Mouse (Mus musculus) heart, embryonic 16.5 days (tissue): Measurements from ENCODE around the gene Dnah8. TPM values are rescaled to one million over a fixed set of nuclear protein-coding genes. Genes with fewer than 3 reads are reported as not detected.
"Not testable (repeated sequence)": the region's sequence is repeated elsewhere in the genome, so short reads cannot be mapped to it uniquely, and the experiment has no call there.

Experiments
- ATAC-seq: fragments of 200-750 bp; cut with Nextera tagmentation; replicated peaks from 2 replicates; pipeline ENCODE4 v1.8.0; 2017; ENCODE audit warnings: moderate number of reproducible peaks; ENCODE audit not compliant: insufficient read depth, low FRiP score; ENCODE audit errors: extremely low read depth
- H3K27ac ChIP-seq: fragments of 300-500 bp; sonication (generic); 2 replicates; pipeline ENCODE4 v1.5.1; 2014; ENCODE audit warnings: mild to moderate bottlenecking, low read length, control low read depth, moderate library complexity
- H3K27me3 ChIP-seq: fragments of 300-500 bp; sonication (generic); 2 replicates; pipeline ENCODE4 v1.6.1; 2014; ENCODE audit warnings: low read length, mixed read lengths; ENCODE audit not compliant: control insufficient read depth, insufficient read depth
- H3K36me3 ChIP-seq: fragments of 300-500 bp; sonication (generic); 2 replicates; pipeline ENCODE4 v1.6.1; 2014; ENCODE audit not compliant: control insufficient read depth, insufficient read depth
- H3K4me1 ChIP-seq: fragments of 300-500 bp; sonication (generic); 2 replicates; pipeline ENCODE4 v1.6.1; 2014; ENCODE audit warnings: low read length, mixed read lengths; ENCODE audit not compliant: control insufficient read depth, insufficient read depth
- H3K4me2 ChIP-seq: fragments of 300-500 bp; sonication (generic); 2 replicates; pipeline ENCODE4 v1.6.1; 2014; ENCODE audit warnings: low read depth, mild to moderate bottlenecking, control low read depth, low read length
- H3K4me3 ChIP-seq: fragments of 300-500 bp; sonication (generic); 2 replicates; pipeline ENCODE4 v1.5.1; 2014; ENCODE audit warnings: mild to moderate bottlenecking, control low read depth, low read length
- H3K9ac ChIP-seq: fragments of 300-500 bp; sonication (generic); 2 replicates; pipeline ENCODE4 v1.6.1; 2014; ENCODE audit warnings: low read length, control low read depth
- H3K9me3 ChIP-seq: fragments of 300-500 bp; sonication (generic); replicated peaks from 2 replicates; pipeline ENCODE4 v1.6.1; 2016; ENCODE audit warnings: low read length; ENCODE audit not compliant: control insufficient read depth
- WGBS: fragments of 180-500 bp; shearing (Covaris S2); extraction: QIAGEN DNeasy Blood & Tissue Kit; methylation state at CpG from one replicate; pipeline ENCODE4 v1.1.7; 2014; 5-methylcytosine and 5-hydroxymethylcytosine counted together
- polyA plus RNA-seq: library from polyadenylated mRNA; unstranded; fragments of >200 nt; fragmentation: Nextera tagmentation; extraction: Ambion mirVana; gene quantifications from 2 replicates; pipeline ENCODE4 v1.2.1, GENCODE M21; 2015

The Dnah8 gene
- polyA plus RNA-seq, result 1.9 and 2.9 TPM in 2 replicates

DNA sequence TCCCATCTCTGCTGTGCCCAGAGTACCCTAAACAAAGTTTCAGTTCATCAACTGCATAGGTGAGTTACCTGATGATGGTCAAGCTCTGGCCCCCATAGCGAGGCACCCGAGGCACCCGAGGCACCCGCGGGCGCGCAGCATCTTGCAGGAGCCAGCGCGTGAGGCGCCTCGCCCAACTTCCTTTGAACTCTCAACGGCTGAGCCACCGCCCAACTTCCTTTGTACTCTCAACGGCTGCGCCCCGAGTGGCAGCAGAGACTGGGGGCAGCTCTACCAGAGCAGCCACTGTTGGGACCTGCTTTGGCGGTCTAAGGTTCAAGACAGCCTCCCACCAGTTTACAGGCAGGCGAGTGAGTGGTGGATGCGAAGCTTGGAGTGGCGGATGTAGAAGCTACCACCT is at the start of gene Dnah8:
Gene Dnah8, plus strand, starts transcription at position 223 of the 400 bp plus-strand sequence.
- H3K4me1 ChIP-seq, ATAC-seq, H3K9me3 ChIP-seq, H3K27ac ChIP-seq, H3K36me3 ChIP-seq, H3K4me3 ChIP-seq, H3K9ac ChIP-seq, H3K27me3 ChIP-seq, H3K4me2 ChIP-seq: not testable (repeated sequence)
- WGBS, result no CpG with 5 or more reads among the region's 20 CpGs

DNA sequence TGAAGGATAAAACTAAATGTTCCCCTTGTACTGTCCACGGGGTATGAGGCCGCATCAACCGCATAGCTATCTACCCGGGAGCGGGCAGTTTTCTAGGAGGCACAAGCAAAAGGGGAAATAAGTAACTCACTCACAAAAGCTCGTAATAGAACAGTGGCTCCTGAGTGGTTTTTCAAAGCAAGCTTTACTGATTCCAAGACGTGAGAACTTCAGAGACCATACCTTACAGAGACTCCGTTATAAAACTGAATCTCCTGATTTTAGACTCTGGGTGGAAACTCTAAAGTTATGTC is 49.4 kb upstream of the Dnah8 start:
- no peaks in the 10 kb centered on the region for H3K27me3 ChIP-seq
- no peaks in the 10 kb centered on the region for H3K9me3 ChIP-seq
- H3K36me3 ChIP-seq, result no peaks in the 10 kb centered on the region
- peak overlapping the region; percentile 70 for H3K4me2 ChIP-seq
- H3K27ac ChIP-seq, result peak overlapping the region; percentile 51
- no peak for ATAC-seq
- WGBS, result 60% methylated on average over 8 of the region's 8 CpGs
- H3K4me1 ChIP-seq, result peaks cover 29% of the 10 kb centered on the region
- H3K4me3 ChIP-seq, result peak overlapping the region; percentile 86; the same call in 1 of the 2 replicates
- no peak overlapping the region; the same call in 1 of the 2 replicates for H3K9ac ChIP-seq

DNA sequence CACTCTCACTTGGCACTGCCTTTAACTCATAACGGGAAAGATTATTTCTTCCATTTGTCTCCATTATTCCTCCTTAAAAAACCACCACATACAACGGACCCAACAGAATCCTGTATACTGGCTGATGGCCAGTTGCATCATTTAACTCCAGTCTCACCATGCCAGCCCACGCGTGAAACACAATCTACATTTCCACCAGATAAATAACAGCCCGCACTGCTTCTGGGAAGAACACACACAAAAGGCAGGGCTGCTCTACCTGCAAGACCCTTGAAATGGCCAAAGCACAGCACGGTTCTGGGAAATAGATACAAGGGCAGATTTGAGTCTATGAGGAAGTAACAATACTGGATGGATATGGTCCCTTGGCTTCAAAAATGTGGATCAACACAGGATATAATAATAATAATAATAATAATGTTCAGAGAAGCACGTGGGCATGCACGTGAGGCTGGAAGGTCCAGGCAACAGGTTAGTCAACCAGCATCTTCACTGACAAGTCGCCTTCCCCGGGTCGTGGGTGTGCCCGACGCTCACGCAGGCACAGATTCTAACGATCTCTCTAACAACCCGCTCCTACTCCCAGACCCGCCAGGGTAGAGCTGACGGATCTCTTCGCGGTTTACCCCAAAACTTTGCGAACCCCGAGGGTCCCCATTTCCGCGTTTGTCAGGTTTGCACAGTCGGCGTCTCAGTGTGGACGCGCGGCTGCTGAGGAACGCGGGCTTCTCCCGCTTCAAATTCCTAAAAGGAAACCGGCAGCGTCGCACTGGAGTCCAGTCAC is 48.8 kb upstream of the Dnah8 start:
- H3K27me3 ChIP-seq, result no peaks in the 10 kb centered on the region
- no peaks in the 10 kb centered on the region for H3K9me3 ChIP-seq
- WGBS, result 4% methylated on average over 35 of the region's 35 CpGs
- peak overlapping the region; percentile 70 for H3K4me2 ChIP-seq
- H3K9ac ChIP-seq, result peak overlapping the region; percentile 80
- peaks cover 25% of the 10 kb centered on the region for H3K4me1 ChIP-seq
- peak; percentile 23 for ATAC-seq
- peak overlapping the region; percentile 86 for H3K4me3 ChIP-seq
- peak overlapping the region; percentile 89 for H3K27ac ChIP-seq
- H3K36me3 ChIP-seq, result no peaks in the 10 kb centered on the region

DNA sequence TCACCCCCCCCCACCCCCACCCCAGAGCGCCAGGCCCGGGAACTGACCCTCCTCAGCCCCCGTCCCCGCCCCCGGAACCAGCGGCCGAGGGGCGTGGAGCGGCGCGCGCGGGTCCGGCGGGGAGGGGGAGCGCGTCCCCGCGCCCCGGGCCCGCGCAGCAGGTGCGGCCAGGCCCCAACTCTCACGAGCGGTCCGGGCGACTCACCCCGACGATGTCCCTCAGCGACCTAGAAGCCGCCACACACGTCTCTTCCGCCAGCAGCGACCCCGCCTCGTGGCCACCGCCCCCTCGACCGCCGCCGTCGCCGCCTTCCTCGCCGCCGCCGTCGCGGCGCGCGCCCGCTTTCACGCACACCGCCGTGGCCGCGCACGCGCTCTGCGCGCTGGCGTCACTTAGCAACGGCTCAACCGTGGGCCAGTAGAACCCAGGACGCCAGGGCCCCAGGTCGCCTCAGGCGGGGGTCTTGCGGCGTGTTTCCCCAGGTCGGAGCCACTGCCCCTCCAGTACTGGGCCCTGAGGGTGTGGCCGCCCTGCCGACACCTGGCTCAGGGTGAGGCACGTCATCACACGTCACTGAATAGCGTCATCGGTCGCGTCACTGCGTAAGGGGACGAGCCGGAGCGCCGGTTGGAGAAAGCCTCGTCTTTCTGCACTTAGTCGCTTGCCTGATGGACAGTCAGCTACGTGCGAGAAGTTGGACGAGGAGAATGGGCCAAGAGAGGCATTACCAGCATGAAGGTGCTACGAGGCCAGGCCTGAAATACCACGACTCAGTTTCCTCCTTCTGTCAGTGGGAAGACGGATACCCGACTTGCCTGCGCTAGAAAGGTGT is 48.0 kb upstream of the Dnah8 start, which contains the start of gene Btbd9:
Gene Btbd9, minus strand, starts transcription at position 548 of the 833 bp plus-strand sequence.
- H3K9me3 ChIP-seq, result no peaks in the 10 kb centered on the region
- peak; percentile 85 for ATAC-seq
- H3K27me3 ChIP-seq, result no peaks in the 10 kb centered on the region
- peak within 1 kb of the TSS; percentile 80 for H3K9ac ChIP-seq
- WGBS, result under 1% methylated on average over 82 of the region's 94 CpGs
- H3K4me3 ChIP-seq, result peak within 1 kb of the TSS; percentile 86
- peak within 1 kb of the TSS; percentile 89 for H3K27ac ChIP-seq
- H3K36me3 ChIP-seq, result no peaks in the 10 kb centered on the region
- peak within 1 kb of the TSS; percentile 86 for H3K4me2 ChIP-seq
- H3K4me1 ChIP-seq, result peaks cover 19% of the 10 kb centered on the region

DNA sequence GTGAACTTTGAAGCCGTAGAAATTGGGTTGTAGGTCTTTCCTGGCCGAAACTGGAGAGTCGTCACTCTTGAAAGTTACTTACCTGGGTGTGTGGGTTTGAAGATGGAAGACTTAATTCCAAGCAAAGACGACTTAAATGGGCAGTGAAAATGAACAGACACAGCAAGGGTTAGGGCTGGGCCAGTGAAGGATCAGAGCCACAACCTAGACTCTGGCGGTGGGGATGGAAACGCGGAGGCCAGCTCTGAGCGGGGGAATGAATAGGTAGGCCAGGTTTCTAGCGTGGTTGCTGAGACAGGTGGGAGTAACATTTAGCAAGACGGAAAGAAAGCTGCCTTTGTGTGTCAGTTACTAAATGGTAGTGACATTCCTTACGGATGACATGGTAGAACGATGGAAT is 47.2 kb upstream of the Dnah8 start:
- WGBS, result 55% methylated on average over 12 of the region's 12 CpGs
- ATAC-seq, result no peak
- Histone ChIP-seq H3K4me3 (peak overlapping the region; percentile 86), H3K4me2 (peak overlapping the region; percentile 86), H3K27me3 (no peaks in the 10 kb centered on the region), H3K27ac (no peak overlapping the region; the same call in 1 of the 2 replicates), H3K9me3 (no peaks in the 10 kb centered on the region), H3K36me3 (no peaks in the 10 kb centered on the region), H3K4me1 (peaks cover 19% of the 10 kb centered on the region), H3K9ac (peak overlapping the region; percentile 80)

DNA sequence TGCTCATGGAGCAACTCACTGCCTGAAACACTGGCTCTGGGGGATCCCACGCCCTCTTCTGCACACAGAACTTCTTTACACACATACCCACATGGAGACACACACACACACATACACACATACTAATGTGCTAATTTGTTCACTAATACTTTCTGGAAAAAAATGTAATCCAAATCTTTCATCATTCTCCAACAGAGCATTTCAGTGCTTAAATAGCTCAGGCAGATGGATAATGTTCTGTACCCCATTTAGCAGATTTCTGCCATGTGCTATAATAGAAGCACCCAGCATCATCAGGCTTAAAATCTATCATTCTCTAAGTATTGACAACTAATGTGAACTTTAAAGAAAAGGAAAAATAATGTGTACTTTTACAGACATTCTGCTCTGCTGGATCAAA is 43.4 kb upstream of the Dnah8 start:
- Histone ChIP-seq H3K36me3 (no peaks in the 10 kb centered on the region), H3K4me1 (peaks cover 6% of the 10 kb centered on the region), H3K27ac (no peak overlapping the region), H3K4me2 (no peak overlapping the region), H3K9me3 (no peaks in the 10 kb centered on the region), H3K4me3 (no peak overlapping the region), H3K27me3 (no peaks in the 10 kb centered on the region), H3K9ac (no peak overlapping the region)
- WGBS, result 64% methylated on average over 1 of the region's 1 CpGs
- ATAC-seq, result no peak

DNA sequence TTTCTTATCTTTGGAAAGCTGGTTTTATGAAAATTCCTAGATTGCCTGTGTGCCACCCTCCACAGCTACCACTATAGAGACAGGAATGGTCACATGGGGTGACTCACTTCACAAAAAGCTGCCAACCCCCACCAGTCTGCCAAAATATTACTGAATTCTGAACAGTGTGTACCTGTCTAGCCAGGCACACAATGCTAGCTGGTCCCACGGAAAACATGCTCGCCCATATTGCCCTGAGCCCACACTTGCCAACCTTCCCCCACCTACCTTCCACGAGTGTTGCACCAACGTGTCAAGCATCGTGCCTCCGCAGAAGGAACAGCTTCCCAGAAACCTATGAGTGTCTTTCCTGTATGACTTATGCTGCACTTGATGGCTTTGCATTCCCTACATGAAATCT is 43.0 kb upstream of the Dnah8 start:
- Histone ChIP-seq H3K9me3 (no peaks in the 10 kb centered on the region), H3K27ac (no peak overlapping the region)
- WGBS, result 88% methylated on average over 6 of the region's 6 CpGs

DNA sequence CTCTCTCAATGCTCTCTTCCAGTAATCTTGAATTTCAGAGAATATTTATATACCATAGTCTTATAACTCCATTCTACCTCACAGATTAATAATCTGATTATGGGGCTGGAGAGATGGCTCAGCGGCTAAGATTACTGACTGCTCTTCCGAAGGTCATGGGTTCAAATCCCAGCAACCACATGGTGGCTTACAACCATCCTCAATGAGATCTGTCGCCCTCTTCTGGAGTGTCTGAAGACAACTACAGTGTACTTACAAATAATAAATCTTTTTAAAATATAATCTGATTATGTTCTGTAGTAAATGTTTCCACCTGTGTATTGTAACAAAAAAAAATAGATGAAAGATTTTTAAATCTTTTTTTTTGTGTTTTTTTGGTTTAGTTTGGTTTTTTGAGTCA is 41.8 kb upstream of the Dnah8 start:
- no peaks in the 10 kb centered on the region for H3K9me3 ChIP-seq
- no peak overlapping the region for H3K27ac ChIP-seq
- no peaks in the 10 kb centered on the region for H3K4me1 ChIP-seq
- ATAC-seq, result no peak
- H3K4me3 ChIP-seq, result no peak overlapping the region
- no peak overlapping the region for H3K9ac ChIP-seq
- H3K4me2 ChIP-seq, result no peak overlapping the region
- H3K36me3 ChIP-seq, result no peaks in the 10 kb centered on the region
- WGBS, result 85% methylated on average over 3 of the region's 3 CpGs
- H3K27me3 ChIP-seq, result no peaks in the 10 kb centered on the region

More for the DNA sequence above, 43.0 kb upstream of the Dnah8 start:
- Histone ChIP-seq H3K4me2 (no peak overlapping the region), H3K36me3 (no peaks in the 10 kb centered on the region), H3K4me1 (peaks cover 6% of the 10 kb centered on the region), H3K27me3 (no peaks in the 10 kb centered on the region), H3K4me3 (no peak overlapping the region), H3K9ac (no peak overlapping the region)
- no peak for ATAC-seq
